Mouse (Mus musculus) midbrain, embryonic 15.5 days (tissue): ENCODE results near the gene Prdx5. TPM values are rescaled to one million over a fixed set of nuclear protein-coding genes. Genes with fewer than 3 reads are reported as not detected.

ENCODE experiments used
- ATAC-seq: fragments of 200-750 bp; cut with Nextera tagmentation; replicated peaks from 2 replicates; pipeline ENCODE4 v1.8.0; 2017; ENCODE audit warnings: moderate TSS enrichment
- H3K27ac ChIP-seq: fragments of 300-500 bp; sonication (generic); 2 replicates; pipeline ENCODE4 v1.5.1; 2015; ENCODE audit warnings: mild to moderate bottlenecking, inconsistent platforms
- H3K27me3 ChIP-seq: fragments of 300-500 bp; sonication (generic); replicated peaks from 2 replicates; pipeline ENCODE4 v1.6.1; 2015; ENCODE audit warnings: inconsistent platforms
- H3K36me3 ChIP-seq: fragments of 300-500 bp; sonication (generic); replicated peaks from 2 replicates; pipeline ENCODE4 v1.6.1; 2015; ENCODE audit warnings: inconsistent platforms
- H3K4me1 ChIP-seq: fragments of 300-500 bp; sonication (generic); 2 replicates; pipeline ENCODE4 v1.6.1; 2015; ENCODE audit warnings: inconsistent platforms
- H3K4me2 ChIP-seq: fragments of 300-500 bp; sonication (generic); 2 replicates; pipeline ENCODE4 v1.6.1; 2015; ENCODE audit warnings: inconsistent platforms, mild to moderate bottlenecking, moderate library complexity
- H3K4me3 ChIP-seq: fragments of 300-500 bp; sonication (generic); 2 replicates; pipeline ENCODE4 v1.5.1; 2015; ENCODE audit warnings: mild to moderate bottlenecking, inconsistent platforms
- H3K9ac ChIP-seq: fragments of 300-500 bp; sonication (generic); 2 replicates; pipeline ENCODE4 v1.6.1; 2015; ENCODE audit warnings: mild to moderate bottlenecking, inconsistent platforms
- H3K9me3 ChIP-seq: fragments of 300-500 bp; sonication (generic); 2 replicates; pipeline ENCODE4 v1.6.1; 2016; ENCODE audit warnings: inconsistent platforms
- WGBS: fragments of 180-500 bp; shearing (Covaris S2); methylation state at CpG from one replicate; pipeline ENCODE4 v1.1.7; 2015; ENCODE audit warnings: mixed read lengths; 5-methylcytosine and 5-hydroxymethylcytosine counted together
- polyA plus RNA-seq: library from polyadenylated mRNA; unstranded; fragments of >200 nt; fragmentation: Nextera tagmentation; extraction: Ambion mirVana; gene quantifications from 2 replicates; pipeline ENCODE4 v1.2.1, GENCODE M21; 2015

Prdx5 gene
- polyA plus RNA-seq, 1 experiment from 2014 or later = 325 TPM

DNA sequence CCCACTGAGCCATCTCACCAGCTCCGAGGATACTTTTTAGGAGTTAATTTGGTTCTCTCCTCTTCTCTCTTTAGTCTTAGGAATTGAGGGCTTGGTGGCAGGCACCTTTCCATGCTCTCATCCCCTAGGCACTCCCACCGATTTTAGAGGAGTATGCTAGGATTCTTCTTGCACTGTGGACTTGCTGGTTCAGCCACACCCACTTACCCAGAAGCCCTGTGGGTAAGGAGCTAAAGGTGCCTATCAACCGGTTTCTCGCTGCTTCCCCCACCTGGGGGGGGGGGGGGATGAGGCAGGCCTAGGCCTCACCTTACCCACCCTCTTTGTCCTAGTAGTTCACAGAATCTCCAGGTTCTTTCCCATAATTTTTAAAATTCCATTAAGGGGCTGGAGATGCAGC lies 37.8 kb upstream of the Prdx5 start:
- no peak overlapping the region for H3K27ac ChIP-seq
- 0 out of 2 replicates have a peak, but pooled peaks cover 3% of the 10 kb centered on the region for H3K36me3 ChIP-seq
- 57% methylated on average over 4 of the region's 4 CpGs for WGBS
- H3K4me2 ChIP-seq = no peak overlapping the region
- no peak overlapping the region for H3K9ac ChIP-seq
- peaks cover 26% of the 10 kb centered on the region for H3K4me1 ChIP-seq
- no peak for ATAC-seq
- H3K4me3 ChIP-seq = no peak overlapping the region
- no peaks in the 10 kb centered on the region for H3K9me3 ChIP-seq
- H3K27me3 ChIP-seq = no peaks in the 10 kb centered on the region

DNA sequence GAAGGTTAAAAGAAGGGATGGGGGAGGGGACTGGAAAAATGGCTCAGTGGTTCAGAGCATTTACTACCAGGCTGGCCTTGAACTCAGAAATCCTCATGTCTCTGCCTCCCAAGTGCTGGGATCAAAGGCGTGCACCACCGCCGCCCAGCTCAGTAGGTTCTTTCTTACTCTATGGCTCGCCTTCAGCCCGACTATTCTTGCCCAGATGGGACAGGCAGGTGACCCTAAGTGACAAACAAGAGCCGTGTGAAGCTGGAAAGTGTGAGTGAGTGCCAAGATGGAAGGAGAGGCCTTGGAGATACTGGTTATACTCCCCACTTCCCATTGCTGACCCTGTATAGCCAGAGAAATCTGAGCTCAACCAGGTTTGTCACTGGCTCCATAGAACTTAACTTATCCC lies 33.8 kb upstream of the Prdx5 start:
- Histone ChIP-seq H3K36me3 (0 out of 2 replicates have a peak, but pooled peaks cover 3% of the 10 kb centered on the region), H3K4me1 (peaks cover 34% of the 10 kb centered on the region), H3K27me3 (no peaks in the 10 kb centered on the region), H3K4me2 (no peak overlapping the region), H3K9me3 (no peaks in the 10 kb centered on the region), H3K9ac (no peak overlapping the region), H3K4me3 (no peak overlapping the region), H3K27ac (no peak overlapping the region)
- 94% methylated on average over 6 of the region's 6 CpGs for WGBS
- ATAC-seq = no peak

DNA sequence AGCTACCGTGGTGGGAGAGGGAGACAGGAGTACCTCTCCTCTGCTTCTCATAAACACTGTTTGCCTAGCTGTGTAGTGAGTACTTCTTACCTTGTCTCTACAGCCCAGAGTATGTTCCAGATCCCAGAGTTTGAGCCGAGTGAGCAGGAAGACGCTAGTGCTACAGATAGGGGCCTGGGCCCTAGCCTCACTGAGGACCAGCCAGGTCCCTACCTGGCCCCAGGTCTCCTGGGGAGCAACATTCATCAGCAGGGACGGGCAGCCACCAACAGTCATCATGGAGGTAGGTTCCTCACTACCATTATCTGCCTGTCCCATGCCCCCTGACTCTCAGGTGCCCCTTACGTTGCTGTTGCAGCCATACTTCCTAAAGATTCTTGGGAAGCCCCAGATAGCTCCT lies 32.9 kb upstream of the Prdx5 start:
- Histone ChIP-seq H3K27me3 (no peaks in the 10 kb centered on the region), H3K4me1 (peaks cover 39% of the 10 kb centered on the region), H3K4me3 (peak overlapping the region; percentile 68), H3K4me2 (peak overlapping the region; percentile 97), H3K9me3 (no peaks in the 10 kb centered on the region), H3K27ac (peak overlapping the region; percentile 95), H3K9ac (peak overlapping the region; percentile 90), H3K36me3 (0 out of 2 replicates have a peak, but pooled peaks cover 3% of the 10 kb centered on the region)
- WGBS = 28% methylated on average over 5 of the region's 5 CpGs
- peak; percentile 4; the same call in 1 of the 2 replicates for ATAC-seq

DNA sequence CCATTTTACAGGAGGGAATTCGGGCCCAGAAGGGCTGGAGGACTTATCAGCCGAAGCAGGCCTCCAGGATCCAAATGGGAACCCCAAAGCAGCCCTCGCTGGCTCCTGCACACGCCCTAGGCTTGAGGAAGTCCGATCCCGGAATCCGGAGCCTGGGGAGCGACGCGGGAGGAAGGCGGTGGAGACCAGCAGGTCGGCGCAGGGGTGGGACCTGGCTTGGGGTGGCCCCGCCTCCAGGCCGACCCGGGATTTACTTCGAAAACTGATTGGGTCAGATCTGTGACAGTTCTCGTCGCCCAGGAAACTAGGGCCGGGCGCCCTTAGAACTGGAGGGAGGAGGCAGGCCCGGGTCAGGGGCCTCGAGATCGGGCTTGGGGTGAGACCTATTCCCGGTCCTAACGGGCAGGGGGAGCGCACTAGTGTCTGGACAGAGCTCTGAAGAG lies 32.4 kb upstream of the Prdx5 start, which contains the start of gene Gpr137:
Gene Gpr137 (minus strand): TSS at position 232 of the 443 bp plus-strand sequence.
- Histone ChIP-seq H3K9me3 (no peaks in the 10 kb centered on the region), H3K36me3 (0 out of 2 replicates have a peak, but pooled peaks cover 3% of the 10 kb centered on the region), H3K4me2 (peak within 1 kb of the TSS; percentile 97), H3K27ac (peak within 1 kb of the TSS; percentile 95), H3K27me3 (no peaks in the 10 kb centered on the region), H3K4me1 (peaks cover 39% of the 10 kb centered on the region), H3K9ac (peak within 1 kb of the TSS; percentile 90), H3K4me3 (peak within 1 kb of the TSS; percentile 68)
- peak; percentile 88 for ATAC-seq
- under 1% methylated on average over 27 of the region's 27 CpGs for WGBS

DNA sequence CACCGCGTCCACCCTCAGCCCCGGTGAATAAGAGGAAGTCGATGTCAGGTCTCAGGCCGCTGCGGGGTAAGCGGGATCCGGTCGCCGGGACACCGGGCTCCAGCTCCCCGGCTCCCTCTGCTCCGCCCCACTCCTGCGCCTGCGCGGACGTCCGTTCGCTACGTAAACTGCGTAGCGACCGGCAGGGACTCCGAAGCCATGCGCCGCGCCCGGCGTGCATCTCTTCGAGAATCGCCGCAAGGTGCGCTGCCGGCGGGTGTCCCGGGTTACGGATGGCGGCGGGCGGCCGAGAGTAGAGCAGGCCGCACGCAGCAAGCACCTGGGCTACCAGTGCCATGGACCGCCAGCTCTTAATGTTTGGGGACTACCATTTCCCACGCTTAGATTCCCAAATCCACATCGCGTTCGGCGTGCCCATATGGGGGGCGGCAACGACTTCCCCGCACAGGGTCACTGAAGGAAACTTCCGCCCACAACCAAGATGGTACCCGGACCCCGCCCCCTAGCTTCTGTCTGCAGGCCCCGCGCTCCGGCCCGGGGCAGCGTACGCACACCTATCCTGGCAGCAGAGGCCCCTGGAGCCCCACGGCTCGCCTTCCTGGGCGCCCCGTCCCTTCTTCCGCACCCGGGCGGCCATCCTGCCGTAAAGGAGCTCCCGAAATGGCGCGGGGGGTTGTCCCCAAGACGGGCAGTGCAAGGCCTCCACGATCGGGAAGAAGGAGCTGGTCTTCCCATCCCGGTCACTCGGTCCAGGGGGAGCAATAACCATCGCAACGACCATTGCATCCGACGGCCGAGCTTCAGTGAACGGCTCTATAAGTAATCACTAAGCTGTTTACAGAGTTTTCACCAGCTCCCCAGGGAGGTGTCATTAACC lies 31.7 kb upstream of the Prdx5 start, which contains the start of gene Bad:
Gene Bad (plus strand): TSS at position 490 of the 877 bp plus-strand sequence.
- Histone ChIP-seq H3K4me1 (peaks cover 39% of the 10 kb centered on the region), H3K27me3 (peaks cover 3% of the 10 kb centered on the region; the same call in 1 of the 2 replicates), H3K4me3 (peak within 1 kb of the TSS; percentile 68), H3K4me2 (peak within 1 kb of the TSS; percentile 97), H3K27ac (peak within 1 kb of the TSS; percentile 95), H3K9me3 (no peaks in the 10 kb centered on the region), H3K36me3 (0 out of 2 replicates have a peak, but pooled peaks cover 3% of the 10 kb centered on the region), H3K9ac (peak within 1 kb of the TSS; percentile 90)
- WGBS = under 1% methylated on average over 83 of the region's 83 CpGs
- ATAC-seq = peak; percentile 88

DNA sequence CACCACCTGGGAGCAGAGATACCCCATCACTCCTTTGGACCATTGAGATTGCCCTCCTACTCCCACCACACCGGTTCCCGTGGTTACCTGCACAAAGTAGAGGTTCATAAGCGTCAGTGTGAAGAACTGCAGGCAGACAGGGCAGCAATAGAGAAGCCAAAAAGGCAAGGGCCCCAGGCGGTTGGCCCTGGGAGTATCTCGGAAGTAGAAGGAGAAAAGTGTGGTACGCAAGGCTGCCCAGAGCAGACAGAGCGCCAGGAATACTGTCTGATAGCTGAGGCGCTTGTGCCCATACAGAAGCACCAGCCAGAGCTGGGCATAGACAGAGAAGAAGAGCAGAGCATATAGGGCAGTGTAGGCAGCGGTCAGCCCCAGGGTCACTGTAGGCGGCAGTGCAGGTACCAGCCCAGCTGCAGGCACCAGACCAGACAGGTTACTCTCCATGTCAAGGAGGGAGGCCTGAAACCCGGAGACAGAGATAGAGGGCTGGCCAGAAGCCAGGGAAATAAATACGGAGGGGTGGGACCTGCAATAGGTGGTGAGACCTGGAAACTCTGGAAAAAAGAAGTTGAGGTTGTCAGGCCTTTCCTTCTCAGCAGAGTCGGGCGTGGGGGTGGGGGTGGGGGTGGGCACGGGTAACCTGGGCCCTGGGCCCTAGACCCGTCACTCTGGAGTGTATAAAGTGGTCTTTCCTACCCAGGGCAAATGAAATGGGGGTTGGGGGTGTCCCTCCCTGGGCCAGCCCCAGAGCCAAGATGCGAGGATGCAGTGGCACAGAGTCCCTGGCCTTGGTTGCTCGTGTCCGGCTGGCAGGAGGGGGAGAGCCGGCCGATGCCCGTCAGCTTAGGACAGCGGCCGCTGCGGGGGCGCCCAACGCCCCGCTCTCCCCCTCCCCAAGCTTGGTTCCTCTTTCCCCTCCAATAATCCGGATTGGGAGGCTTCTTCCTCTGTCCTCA lies 30.8 kb upstream of the Prdx5 start:
- Histone ChIP-seq H3K4me3 (peak overlapping the region; percentile 68), H3K36me3 (no peaks in the 10 kb centered on the region), H3K9ac (peak overlapping the region; percentile 90), H3K4me1 (peaks cover 39% of the 10 kb centered on the region), H3K27ac (peak overlapping the region; percentile 95), H3K4me2 (peak overlapping the region; percentile 97), H3K9me3 (no peaks in the 10 kb centered on the region), H3K27me3 (peaks cover 11% of the 10 kb centered on the region)
- ATAC-seq = peak; percentile 38
- WGBS = 20% methylated on average over 29 of the region's 29 CpGs

DNA sequence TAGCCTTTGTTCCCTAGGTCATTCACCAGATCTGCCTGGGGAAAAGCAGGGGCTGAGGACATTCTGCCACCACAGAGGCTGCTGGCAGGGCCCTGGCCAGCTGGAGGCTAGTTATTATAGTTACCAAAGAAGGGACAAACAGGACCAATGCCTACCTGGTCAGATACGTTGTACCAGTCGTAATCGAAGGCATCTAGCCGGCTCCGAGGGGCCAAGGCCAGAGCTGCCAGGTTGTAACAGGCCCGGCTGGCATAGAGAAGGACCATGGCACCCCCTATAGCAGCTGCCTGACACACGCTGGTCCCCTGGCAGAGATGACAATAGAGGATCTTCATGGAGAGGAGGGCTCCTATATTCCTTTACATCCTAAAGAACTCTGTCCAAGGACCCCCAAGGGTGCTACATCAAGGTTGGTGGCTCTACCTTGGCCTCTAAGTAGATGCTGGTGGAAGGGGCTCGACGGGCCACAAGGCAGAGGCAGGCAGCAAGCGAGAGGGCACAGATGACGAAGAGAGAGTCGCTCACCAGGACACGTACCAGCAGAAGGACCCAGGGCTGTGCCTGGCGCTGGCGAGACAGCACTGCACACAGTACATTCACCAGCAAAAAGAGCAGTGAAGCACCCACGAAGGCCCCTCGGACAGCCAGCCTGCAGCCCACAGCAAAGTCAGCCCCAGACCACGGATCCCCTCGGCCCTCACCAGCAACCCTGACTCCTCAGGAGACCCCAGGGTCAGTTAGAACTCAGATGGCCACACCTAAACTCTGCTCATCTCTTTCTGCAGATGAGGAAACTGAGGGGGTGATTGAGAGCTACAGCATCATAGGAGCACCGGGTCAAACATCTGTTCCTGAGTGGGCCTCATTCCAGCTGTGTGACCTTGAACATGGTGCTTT lies 29.4 kb upstream of the Prdx5 start:
- Histone ChIP-seq H3K9me3 (no peaks in the 10 kb centered on the region), H3K27me3 (peaks cover 22% of the 10 kb centered on the region), H3K9ac (peak overlapping the region; percentile 31; the same call in 1 of the 2 replicates), H3K27ac (no peak overlapping the region), H3K4me1 (peaks cover 42% of the 10 kb centered on the region), H3K4me3 (peak overlapping the region; percentile 68; the same call in 1 of the 2 replicates), H3K36me3 (no peaks in the 10 kb centered on the region), H3K4me2 (peak overlapping the region; percentile 97)
- ATAC-seq = no peak
- WGBS = 88% methylated on average over 20 of the region's 20 CpGs

DNA sequence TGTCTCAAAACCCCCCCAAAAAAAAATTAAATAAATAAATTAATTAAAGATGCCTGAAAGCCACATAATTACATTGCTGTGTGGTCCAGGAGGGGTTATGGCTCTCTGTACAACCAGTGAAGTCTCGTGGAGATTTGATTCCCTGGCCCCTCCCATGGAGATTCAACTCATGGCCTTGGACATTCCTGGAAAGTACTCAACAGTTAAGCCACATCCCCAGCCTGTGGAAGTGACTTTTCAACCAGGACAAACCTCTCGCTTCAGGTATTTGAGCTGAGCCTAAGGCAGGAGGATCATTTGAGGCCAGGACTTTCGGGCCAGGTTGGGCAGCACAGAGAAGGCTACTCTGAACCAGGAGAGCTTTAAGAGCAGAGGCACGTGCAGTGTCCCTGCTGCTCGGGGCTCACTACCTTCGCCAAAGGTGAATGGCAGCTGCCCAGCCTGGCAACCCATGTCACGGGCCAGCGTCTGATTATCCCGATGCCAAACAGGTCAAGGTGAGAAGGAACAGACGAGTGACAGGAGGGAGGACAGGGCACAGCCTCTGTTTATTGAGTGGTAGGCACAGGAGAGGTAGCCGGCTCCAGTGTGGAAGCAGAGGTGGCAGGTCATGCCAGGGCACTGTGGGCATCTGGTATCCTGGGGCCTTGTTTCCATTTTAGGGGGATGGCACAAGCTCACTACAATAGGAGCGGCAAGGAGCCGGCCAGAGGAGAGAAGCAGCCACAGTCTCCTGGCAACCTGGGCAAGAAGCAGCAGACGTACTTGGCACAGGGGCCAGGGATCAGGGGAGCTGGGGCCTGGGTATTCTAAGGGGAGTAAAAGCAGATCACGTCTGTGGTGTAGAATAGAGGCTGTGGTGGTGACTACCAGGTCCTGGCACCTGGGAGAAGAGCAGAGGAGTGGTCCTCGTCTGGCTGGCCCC lies 27.9 kb upstream of the Prdx5 start:
- Histone ChIP-seq H3K4me3 (no peak overlapping the region), H3K4me2 (no peak overlapping the region), H3K27ac (no peak overlapping the region), H3K27me3 (peaks cover 37% of the 10 kb centered on the region), H3K9me3 (no peaks in the 10 kb centered on the region), H3K9ac (no peak overlapping the region), H3K36me3 (no peaks in the 10 kb centered on the region), H3K4me1 (peaks cover 50% of the 10 kb centered on the region)
- WGBS = 79% methylated on average over 16 of the region's 16 CpGs
- ATAC-seq = no peak

DNA sequence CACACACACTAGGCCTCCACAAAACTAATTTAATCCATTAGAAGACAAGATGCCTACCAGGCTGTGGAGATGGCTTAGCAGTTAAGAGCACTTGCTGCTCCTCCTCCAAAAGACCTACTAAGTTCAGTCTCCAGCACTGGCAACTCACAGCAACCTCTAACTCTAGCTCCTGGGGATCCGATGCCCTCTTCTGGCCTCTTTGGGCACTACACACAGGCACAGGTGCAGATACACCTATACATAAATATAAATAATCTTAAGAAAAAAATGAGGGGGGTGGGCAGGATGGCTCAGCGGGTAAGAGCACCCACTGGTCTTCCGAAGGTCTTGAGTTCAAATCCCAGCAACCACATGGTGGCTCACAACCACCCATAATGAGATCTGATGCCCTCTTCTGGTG lies 26.4 kb upstream of the Prdx5 start:
- no peak overlapping the region for H3K9ac ChIP-seq
- peaks cover 47% of the 10 kb centered on the region for H3K4me1 ChIP-seq
- no peaks in the 10 kb centered on the region for H3K36me3 ChIP-seq
- H3K27me3 ChIP-seq = peaks cover 52% of the 10 kb centered on the region
- no peaks in the 10 kb centered on the region for H3K9me3 ChIP-seq
- H3K4me2 ChIP-seq = no peak overlapping the region
- no peak overlapping the region for H3K4me3 ChIP-seq
- H3K27ac ChIP-seq = no peak overlapping the region
- no peak for ATAC-seq
- 24% methylated on average over 3 of the region's 3 CpGs for WGBS

DNA sequence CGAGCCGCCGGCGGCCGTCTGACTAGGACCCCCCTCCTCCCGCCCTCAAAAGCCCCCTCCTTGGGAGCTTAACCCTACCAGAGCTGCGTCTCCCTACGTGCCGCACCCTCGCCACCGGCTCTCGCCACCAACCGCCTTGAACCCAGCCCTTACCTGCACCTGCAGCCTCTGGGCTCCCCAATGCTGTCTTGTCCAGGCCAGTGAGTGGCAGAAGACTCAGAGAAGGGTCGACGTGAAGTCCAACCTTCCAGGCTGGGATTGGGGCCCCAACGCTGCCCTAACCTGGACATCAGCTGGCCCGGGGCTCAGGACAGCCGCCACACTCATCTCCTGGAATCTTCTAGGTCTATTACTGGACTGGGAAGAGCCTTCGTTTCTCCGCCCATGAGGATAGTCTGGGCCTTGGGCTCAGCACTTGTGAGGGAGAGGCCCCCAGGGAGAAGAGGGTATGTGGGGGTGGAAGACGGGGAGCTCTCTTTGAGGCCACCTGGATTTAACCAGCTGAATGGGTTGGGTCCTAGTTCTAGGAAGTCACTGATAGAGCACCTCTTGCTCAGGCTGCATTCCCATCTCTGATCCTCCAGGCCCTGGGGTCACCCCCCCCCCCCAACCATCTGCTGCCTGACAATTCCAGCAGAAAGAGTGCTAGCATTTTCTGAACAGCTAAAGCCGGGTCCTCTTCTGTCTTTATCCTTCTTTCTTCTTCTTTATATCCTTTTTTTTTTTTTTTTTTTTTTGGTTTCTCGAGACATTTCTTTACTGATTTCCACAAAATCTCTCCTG lies 24.5 kb upstream of the Prdx5 start, which contains the start of gene Kcnk4:
Gene Kcnk4 (minus strand): TSS at position 321 of the 783 bp plus-strand sequence.
- H3K36me3 ChIP-seq = no peaks in the 10 kb centered on the region
- H3K9ac ChIP-seq = peak within 1 kb of the TSS; percentile 41
- 7% methylated on average over 23 of the region's 23 CpGs for WGBS
- no peak within 1 kb of the TSS for H3K27ac ChIP-seq
- peak; percentile 49; the same call in 1 of the 2 replicates for ATAC-seq
- no peaks in the 10 kb centered on the region for H3K9me3 ChIP-seq
- H3K4me2 ChIP-seq = peak within 1 kb of the TSS; percentile 77
- peak within 1 kb of the TSS; percentile 42 for H3K4me3 ChIP-seq
- H3K27me3 ChIP-seq = peaks cover 64% of the 10 kb centered on the region
- H3K4me1 ChIP-seq = peaks cover 30% of the 10 kb centered on the region
